Mouse (Mus musculus) lung, adult 2 months (tissue): ENCODE data around the gene Ajap1.

Source experiments
- CTCF ChIP-seq: fragments of 200-500 bp; IDR thresholded peaks from 2 replicates; pipeline ENCODE4 v1.5.1; 2011; ENCODE audit warnings: mild to moderate bottlenecking, low read length, control low read depth; ENCODE audit not compliant: insufficient read depth
- POLR2A ChIP-seq: fragments of 200-500 bp; IDR thresholded peaks from 2 replicates; pipeline ENCODE4 v1.6.1; 2011; ENCODE audit warnings: low read depth, mild to moderate bottlenecking, control low read depth, low read length, borderline replicate concordance; ENCODE audit errors: extremely low read depth

DNA sequence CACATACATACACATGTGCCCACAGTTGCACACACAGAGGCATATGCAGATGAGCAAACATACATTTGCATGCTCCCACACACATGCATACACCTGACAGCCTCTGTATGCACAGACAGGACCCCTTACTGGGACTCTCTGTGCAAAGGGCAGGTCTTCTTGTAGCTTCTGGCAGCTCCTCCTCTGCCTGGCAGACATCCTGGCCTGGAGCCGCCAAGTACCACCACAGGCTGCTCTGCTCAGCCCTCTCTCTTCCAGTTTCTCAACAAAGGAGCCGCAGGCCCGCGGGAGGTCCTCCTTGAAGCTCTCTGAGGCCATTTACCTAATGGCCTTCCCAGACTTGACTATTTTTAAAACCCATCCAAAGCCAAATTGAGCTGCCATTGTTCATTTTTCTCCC, 3.3 kb upstream of the Ajap1 start:
- TF ChIP-seq CTCF = no peak
- no peak for TF ChIP-seq POLR2A
